Mouse (Mus musculus) heart, embryonic 16.5 days (tissue): ENCODE data around the gene Tiam2. TPM values are rescaled to one million over a fixed set of nuclear protein-coding genes. Genes with fewer than 3 reads are reported as not detected.

ENCODE experiments used
- ATAC-seq: fragments of 200-750 bp; cut with Nextera tagmentation; replicated peaks from 2 replicates; pipeline ENCODE4 v1.8.0; 2017; ENCODE audit warnings: moderate number of reproducible peaks; ENCODE audit not compliant: insufficient read depth, low FRiP score; ENCODE audit errors: extremely low read depth
- H3K27ac ChIP-seq: fragments of 300-500 bp; sonication (generic); 2 replicates; pipeline ENCODE4 v1.5.1; 2014; ENCODE audit warnings: mild to moderate bottlenecking, low read length, control low read depth, moderate library complexity
- H3K27me3 ChIP-seq: fragments of 300-500 bp; sonication (generic); 2 replicates; pipeline ENCODE4 v1.6.1; 2014; ENCODE audit warnings: low read length, mixed read lengths; ENCODE audit not compliant: control insufficient read depth, insufficient read depth
- H3K36me3 ChIP-seq: fragments of 300-500 bp; sonication (generic); 2 replicates; pipeline ENCODE4 v1.6.1; 2014; ENCODE audit not compliant: control insufficient read depth, insufficient read depth
- H3K4me1 ChIP-seq: fragments of 300-500 bp; sonication (generic); 2 replicates; pipeline ENCODE4 v1.6.1; 2014; ENCODE audit warnings: low read length, mixed read lengths; ENCODE audit not compliant: control insufficient read depth, insufficient read depth
- H3K4me2 ChIP-seq: fragments of 300-500 bp; sonication (generic); 2 replicates; pipeline ENCODE4 v1.6.1; 2014; ENCODE audit warnings: low read depth, mild to moderate bottlenecking, control low read depth, low read length
- H3K4me3 ChIP-seq: fragments of 300-500 bp; sonication (generic); 2 replicates; pipeline ENCODE4 v1.5.1; 2014; ENCODE audit warnings: mild to moderate bottlenecking, control low read depth, low read length
- H3K9ac ChIP-seq: fragments of 300-500 bp; sonication (generic); 2 replicates; pipeline ENCODE4 v1.6.1; 2014; ENCODE audit warnings: low read length, control low read depth
- H3K9me3 ChIP-seq: fragments of 300-500 bp; sonication (generic); replicated peaks from 2 replicates; pipeline ENCODE4 v1.6.1; 2016; ENCODE audit warnings: low read length; ENCODE audit not compliant: control insufficient read depth
- WGBS: fragments of 180-500 bp; shearing (Covaris S2); extraction: QIAGEN DNeasy Blood & Tissue Kit; methylation state at CpG from one replicate; pipeline ENCODE4 v1.1.7; 2014; 5-methylcytosine and 5-hydroxymethylcytosine counted together
- polyA plus RNA-seq: library from polyadenylated mRNA; unstranded; fragments of >200 nt; fragmentation: Nextera tagmentation; extraction: Ambion mirVana; gene quantifications from 2 replicates; pipeline ENCODE4 v1.2.1, GENCODE M21; 2015

Tiam2 gene
- polyA plus RNA-seq, 1 experiment from 2014 or later: 3.5 TPM

- no peaks in the 10 kb centered on the region for H3K27me3 ChIP-seq
- no peak for ATAC-seq
- H3K4me3 ChIP-seq: no peak overlapping the region
- no peak overlapping the region for H3K4me2 ChIP-seq
- no peak overlapping the region for H3K27ac ChIP-seq
- no peak overlapping the region for H3K9ac ChIP-seq
- no peaks in the 10 kb centered on the region for H3K4me1 ChIP-seq
- H3K36me3 ChIP-seq: no peaks in the 10 kb centered on the region
- no peaks in the 10 kb centered on the region for H3K9me3 ChIP-seq
- WGBS: 84% methylated on average over 6 of the region's 6 CpGs
These were observed 173.7 kb downstream of the Tiam2 start for GRCm38 (mm10) chr17:3500076-3500475.

- no peak overlapping the region for H3K4me2 ChIP-seq
- H3K4me1 ChIP-seq: no peaks in the 10 kb centered on the region
- no peaks in the 10 kb centered on the region for H3K36me3 ChIP-seq
- no peak overlapping the region for H3K27ac ChIP-seq
- no peak for ATAC-seq
- no peaks in the 10 kb centered on the region for H3K9me3 ChIP-seq
- H3K27me3 ChIP-seq: no peaks in the 10 kb centered on the region
- 73% methylated on average over 4 of the region's 4 CpGs for WGBS
- no peak overlapping the region for H3K9ac ChIP-seq
- no peak overlapping the region for H3K4me3 ChIP-seq
These were observed 174.6 kb downstream of the Tiam2 start for GRCm38 (mm10) chr17:3500936-3501335.

GRCm38 (mm10) chr17:3505711-3506110 is 179.3 kb downstream of the Tiam2 start:
- Histone ChIP-seq H3K36me3 (no peaks in the 10 kb centered on the region), H3K4me1 (no peaks in the 10 kb centered on the region), H3K27ac (no peak overlapping the region), H3K27me3 (no peaks in the 10 kb centered on the region), H3K9me3 (no peaks in the 10 kb centered on the region), H3K4me2 (no peak overlapping the region), H3K4me3 (no peak overlapping the region), H3K9ac (no peak overlapping the region)
- no peak for ATAC-seq
- 88% methylated on average over 1 of the region's 1 CpGs for WGBS

- H3K27ac ChIP-seq: no peak overlapping the region
- no peak overlapping the region for H3K9ac ChIP-seq
- H3K4me2 ChIP-seq: no peak overlapping the region
- ATAC-seq: no peak
- WGBS: 77% methylated on average over 8 of the region's 8 CpGs
- no peaks in the 10 kb centered on the region for H3K9me3 ChIP-seq
- H3K27me3 ChIP-seq: no peaks in the 10 kb centered on the region
- H3K36me3 ChIP-seq: peaks cover 3% of the 10 kb centered on the region; the same call in 1 of the 2 replicates
- no peaks in the 10 kb centered on the region for H3K4me1 ChIP-seq
- no peak overlapping the region for H3K4me3 ChIP-seq
These were observed 180.1 kb downstream of the Tiam2 start for GRCm38 (mm10) chr17:3506508-3506907.

GRCm38 (mm10) chr17:3509841-3510240 is 183.5 kb downstream of the Tiam2 start:
- no peak for ATAC-seq
- no peak overlapping the region for H3K4me2 ChIP-seq
- no peaks in the 10 kb centered on the region for H3K27me3 ChIP-seq
- no peaks in the 10 kb centered on the region for H3K9me3 ChIP-seq
- 6% methylated on average over 1 of the region's 1 CpGs for WGBS
- no peak overlapping the region for H3K9ac ChIP-seq
- peaks cover 5% of the 10 kb centered on the region; the same call in 1 of the 2 replicates for H3K36me3 ChIP-seq
- no peak overlapping the region for H3K4me3 ChIP-seq
- H3K4me1 ChIP-seq: no peaks in the 10 kb centered on the region
- H3K27ac ChIP-seq: no peak overlapping the region

GRCm38 (mm10) chr17:3514316-3514715 is 187.9 kb downstream of the Tiam2 start:
- Histone ChIP-seq H3K9me3 (no peaks in the 10 kb centered on the region), H3K27me3 (no peaks in the 10 kb centered on the region), H3K4me3 (no peak overlapping the region), H3K4me1 (no peaks in the 10 kb centered on the region), H3K4me2 (no peak overlapping the region), H3K27ac (no peak overlapping the region), H3K36me3 (peaks cover 16% of the 10 kb centered on the region), H3K9ac (no peak overlapping the region)
- 81% methylated on average over 5 of the region's 5 CpGs for WGBS
- no peak for ATAC-seq

DNA sequence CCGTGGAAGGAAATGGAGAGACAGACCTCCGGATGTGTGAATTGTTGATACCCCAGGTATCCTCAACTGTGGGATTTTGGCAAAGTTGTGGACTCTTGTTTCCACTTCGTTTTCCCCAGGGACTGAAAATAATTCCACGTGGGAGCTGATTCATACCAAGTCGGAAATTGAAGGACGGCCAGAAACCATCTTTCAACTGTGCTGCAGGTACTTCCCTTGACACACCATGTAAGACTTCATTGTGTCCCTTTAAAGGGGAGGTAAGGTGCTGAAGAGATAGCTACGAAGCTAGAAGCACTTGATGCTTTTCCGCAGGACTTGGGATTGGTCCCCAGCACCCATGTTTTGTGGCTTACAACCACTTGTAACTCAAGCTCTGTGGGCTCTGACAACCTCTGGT is 189.5 kb downstream of the Tiam2 start:
- ATAC-seq: no peak
- Histone ChIP-seq H3K4me2 (no peak overlapping the region), H3K36me3 (peaks cover 18% of the 10 kb centered on the region), H3K27ac (no peak overlapping the region), H3K9me3 (no peaks in the 10 kb centered on the region), H3K9ac (no peak overlapping the region), H3K4me1 (no peaks in the 10 kb centered on the region), H3K27me3 (no peaks in the 10 kb centered on the region), H3K4me3 (no peak overlapping the region)
- 89% methylated on average over 8 of the region's 8 CpGs for WGBS

- WGBS: 79% methylated on average over 9 of the region's 9 CpGs
These were observed 190.0 kb downstream of the Tiam2 start for GRCm38 (mm10) chr17:3516406-3516805.

DNA sequence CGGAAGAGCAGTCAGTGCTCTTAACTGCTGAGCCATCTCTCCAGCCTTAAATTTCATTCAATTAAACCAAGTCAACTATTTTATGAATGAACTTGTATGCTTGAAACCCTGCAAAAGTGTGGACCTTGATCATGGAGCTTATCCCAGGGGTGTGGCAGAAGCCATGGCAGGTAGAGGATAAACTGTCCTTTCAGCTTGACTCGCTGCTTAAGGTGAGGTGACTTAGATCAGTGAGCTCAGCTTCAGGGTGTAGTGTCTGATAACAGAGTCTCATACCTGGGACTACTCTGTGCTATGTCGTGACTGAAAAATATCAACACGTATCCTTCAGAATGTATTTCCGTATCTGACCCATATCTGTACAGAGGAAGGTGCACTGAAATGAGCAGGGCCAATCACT is 194.0 kb downstream of the Tiam2 start:
- WGBS: 90% methylated on average over 5 of the region's 5 CpGs
- Histone ChIP-seq H3K36me3 (peaks cover 13% of the 10 kb centered on the region), H3K27me3 (no peaks in the 10 kb centered on the region)

More at GRCm38 (mm10) chr17:3516406-3516805, 190.0 kb downstream of the Tiam2 start:
- peaks cover 15% of the 10 kb centered on the region for H3K36me3 ChIP-seq
- no peak overlapping the region for H3K4me2 ChIP-seq
- no peak overlapping the region for H3K27ac ChIP-seq
- H3K27me3 ChIP-seq: no peaks in the 10 kb centered on the region
- H3K9me3 ChIP-seq: no peaks in the 10 kb centered on the region
- H3K4me1 ChIP-seq: no peaks in the 10 kb centered on the region
- ATAC-seq: no peak
- H3K9ac ChIP-seq: no peak overlapping the region
- no peak overlapping the region for H3K4me3 ChIP-seq

More for the DNA sequence above, 194.0 kb downstream of the Tiam2 start:
- H3K4me1 ChIP-seq: no peaks in the 10 kb centered on the region
- H3K9ac ChIP-seq: no peak overlapping the region
- no peak overlapping the region for H3K4me3 ChIP-seq
- no peak overlapping the region for H3K4me2 ChIP-seq
- no peak overlapping the region for H3K27ac ChIP-seq
- no peaks in the 10 kb centered on the region for H3K9me3 ChIP-seq
- ATAC-seq: no peak
